Mouse (Mus musculus): ENCODE measurements around the gene Kdm8. TPM values are rescaled to one million over a fixed set of nuclear protein-coding genes. Genes with fewer than 3 reads are reported as not detected.

Gene Kdm8
- polyA plus RNA-seq (2014; fragmentation: Nextera tagmentation; extraction: Ambion mirVana) = 14.9 and 15.7 TPM in 2 replicates

DNA sequence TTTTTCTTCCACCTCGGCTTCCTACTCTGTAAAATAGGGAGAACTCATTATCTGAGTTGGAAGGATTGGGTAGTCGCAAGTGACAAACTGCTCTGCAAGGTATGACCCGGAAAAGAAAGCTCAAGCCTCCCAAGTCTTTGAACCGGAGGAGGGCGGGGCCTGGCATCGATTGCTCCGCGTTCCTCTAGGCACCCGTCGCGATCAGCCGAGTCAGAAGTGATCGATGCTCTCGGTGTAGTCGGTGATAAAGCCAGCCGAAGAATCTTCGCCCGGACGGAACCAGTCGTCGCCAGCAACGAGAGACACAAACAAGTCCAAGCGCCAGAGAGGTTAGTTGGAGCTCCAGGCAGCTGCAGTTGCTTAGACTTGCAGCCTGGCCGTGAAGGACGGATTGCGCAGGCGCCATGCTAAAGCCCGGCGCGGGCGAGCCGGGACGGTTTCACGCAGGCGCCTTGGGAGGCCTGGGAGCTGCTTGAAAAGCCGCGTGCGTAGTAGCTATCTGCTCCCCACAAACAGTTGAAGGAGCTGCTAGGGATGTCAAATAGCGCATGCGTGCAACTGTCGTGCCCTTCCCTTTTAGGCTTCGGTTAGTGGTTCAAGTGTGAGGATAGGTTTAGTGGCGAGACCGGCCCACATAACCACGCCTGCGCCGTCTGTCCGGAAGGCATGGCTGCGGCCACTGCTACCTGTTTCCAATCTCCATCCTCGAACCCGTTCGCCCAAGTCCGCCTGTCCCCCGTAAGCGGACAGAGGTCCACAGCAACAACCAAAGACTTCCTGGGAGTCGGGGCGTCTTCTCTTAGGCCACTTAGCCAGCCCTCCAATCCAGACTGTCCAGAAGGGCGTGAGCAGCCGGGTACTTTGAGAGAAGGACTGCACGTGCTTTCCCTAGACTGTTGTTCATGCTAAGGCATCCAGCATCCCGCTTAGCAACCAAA, at the start of gene Kdm8:
Kdm8 (plus strand) TSS at position 213 of the 938 bp plus-strand sequence.
- DNase-seq = peak; percentile 98
- Histone ChIP-seq H3K4me3 (ENCODE audit: low read depth, low read length) (peak within 1 kb of the TSS; percentile 62), H3K36me3 (ENCODE audit: insufficient read depth) (no peaks in the 10 kb centered on the region), H3K27me3 (ENCODE audit: insufficient read depth, low read length) (no peaks in the 10 kb centered on the region), H3K4me1 (ENCODE audit: insufficient read depth) (peaks cover 14% of the 10 kb centered on the region), H3K4me2 (peak within 1 kb of the TSS; percentile 73), H3K27ac (ENCODE audit: low read depth) (peak within 1 kb of the TSS; percentile 98), H3K9ac (peak within 1 kb of the TSS; percentile 76), H3K9me3 (ENCODE audit: low read depth, low read length) (no peaks in the 10 kb centered on the region)
- TF ChIP-seq CTCF (IDR thresholded peaks at IDR 0.05; ENCODE audit: low read depth) = no peak
- 2% methylated on average over 61 of the region's 61 CpGs for WGBS
- peak; percentile 93 for ATAC-seq (ENCODE audit: insufficient read depth)

- no peak for ATAC-seq (ENCODE audit: insufficient read depth)
- H3K9ac ChIP-seq = no peak overlapping the region
Observed at GRCm38 (mm10) chr7:125398116-125398515, 46.4 kb upstream of the Kdm8 start.

DNA sequence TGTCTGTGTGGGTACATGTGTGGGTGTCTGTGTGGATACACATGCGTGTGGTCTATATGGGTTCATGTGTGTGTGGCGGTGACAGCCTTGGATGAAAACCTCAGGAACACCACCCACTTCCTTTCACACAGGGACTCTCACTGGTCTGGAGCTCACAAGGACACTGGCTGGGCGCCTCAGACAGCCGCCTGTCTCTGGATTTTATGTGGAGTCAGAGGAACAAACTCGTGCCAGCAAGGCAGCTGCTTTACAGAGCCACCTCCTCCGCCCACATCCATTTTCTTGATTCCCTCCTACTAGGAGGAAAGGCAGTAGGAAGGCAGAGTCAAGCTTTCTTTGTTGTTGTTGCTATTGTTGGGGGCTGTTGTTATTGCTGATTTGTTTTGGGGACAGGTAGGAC, 45.8 kb upstream of the Kdm8 start:
- ATAC-seq (ENCODE audit: insufficient read depth) (peak; percentile 29; the same call in 1 of the 2 replicates), DNase-seq (peak; percentile 71)
- TF ChIP-seq CTCF (IDR thresholded peaks at IDR 0.05; ENCODE audit: low read depth) = no peak
- WGBS = 49% methylated on average over 6 of the region's 6 CpGs
- H3K27me3 ChIP-seq (ENCODE audit: insufficient read depth, low read length) = no peaks in the 10 kb centered on the region; the same call in 1 of the 2 replicates
- H3K4me2 ChIP-seq = no peak overlapping the region
- peaks cover 2% of the 10 kb centered on the region; the same call in 1 of the 2 replicates for H3K4me1 ChIP-seq (ENCODE audit: insufficient read depth)
- H3K4me3 ChIP-seq (ENCODE audit: low read depth, low read length) = no peak overlapping the region
- H3K36me3 ChIP-seq (ENCODE audit: insufficient read depth) = no peaks in the 10 kb centered on the region
- no peaks in the 10 kb centered on the region for H3K9me3 ChIP-seq (ENCODE audit: low read depth, low read length)
- H3K9ac ChIP-seq = no peak overlapping the region
- no peak overlapping the region for H3K27ac ChIP-seq (ENCODE audit: low read depth)

More at GRCm38 (mm10) chr7:125398116-125398515, 46.4 kb upstream of the Kdm8 start:
- Histone ChIP-seq H3K4me2 (no peak overlapping the region), H3K4me3 (ENCODE audit: low read depth, low read length) (no peak overlapping the region), H3K36me3 (ENCODE audit: insufficient read depth) (no peaks in the 10 kb centered on the region), H3K4me1 (ENCODE audit: insufficient read depth) (peaks cover 2% of the 10 kb centered on the region; the same call in 1 of the 2 replicates), H3K27ac (ENCODE audit: low read depth) (no peak overlapping the region), H3K27me3 (ENCODE audit: insufficient read depth, low read length) (no peaks in the 10 kb centered on the region; the same call in 1 of the 2 replicates), H3K9me3 (ENCODE audit: low read depth, low read length) (no peaks in the 10 kb centered on the region)
- WGBS = 57% methylated on average over 8 of the region's 8 CpGs
- TF ChIP-seq CTCF (IDR thresholded peaks at IDR 0.05; ENCODE audit: low read depth) = no peak
- DNase-seq = peak; percentile 86

- Histone ChIP-seq H3K4me3 (ENCODE audit: low read depth, low read length) (no peak overlapping the region), H3K9me3 (ENCODE audit: low read depth, low read length) (no peaks in the 10 kb centered on the region), H3K9ac (no peak overlapping the region), H3K27ac (ENCODE audit: low read depth) (no peak overlapping the region), H3K36me3 (ENCODE audit: insufficient read depth) (no peaks in the 10 kb centered on the region), H3K4me1 (ENCODE audit: insufficient read depth) (no peaks in the 10 kb centered on the region), H3K27me3 (ENCODE audit: insufficient read depth, low read length) (no peaks in the 10 kb centered on the region), H3K4me2 (no peak overlapping the region)
- ATAC-seq (ENCODE audit: insufficient read depth) = no peak
- DNase-seq = peak; percentile 40
- peak; percentile 55 for TF ChIP-seq CTCF (IDR thresholded peaks at IDR 0.05; ENCODE audit: low read depth)
- WGBS = 60% methylated on average over 6 of the region's 6 CpGs
Observed at GRCm38 (mm10) chr7:125407136-125407535, 37.3 kb upstream of the Kdm8 start.

DNA sequence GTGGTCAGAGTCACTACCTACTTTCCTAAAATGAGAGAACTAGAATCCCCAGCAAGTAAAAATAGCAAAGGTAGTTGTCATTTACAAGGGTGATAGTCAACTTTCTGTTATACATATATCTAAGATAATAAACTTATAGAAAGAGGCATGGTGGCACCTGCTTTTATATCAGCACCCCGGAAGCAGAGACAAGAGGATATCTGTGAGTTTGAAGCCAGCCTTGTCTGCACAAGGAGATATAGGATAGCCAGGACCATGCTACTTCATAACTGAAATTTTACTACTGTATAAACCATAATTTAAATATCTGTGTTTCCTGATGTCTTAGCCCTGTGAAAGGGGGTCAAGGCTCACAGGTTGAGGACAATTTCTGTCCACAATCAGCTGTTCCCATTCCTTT, 29.4 kb upstream of the Kdm8 start:
- no peak overlapping the region for H3K9ac ChIP-seq
- no peak for ATAC-seq (ENCODE audit: insufficient read depth)
- 84% methylated on average over 1 of the region's 1 CpGs for WGBS
- no peaks in the 10 kb centered on the region for H3K27me3 ChIP-seq (ENCODE audit: insufficient read depth, low read length)
- H3K4me2 ChIP-seq = no peak overlapping the region
- no peaks in the 10 kb centered on the region for H3K4me1 ChIP-seq (ENCODE audit: insufficient read depth)
- H3K9me3 ChIP-seq (ENCODE audit: low read depth, low read length) = no peaks in the 10 kb centered on the region
- DNase-seq = no peak
- no peak overlapping the region for H3K4me3 ChIP-seq (ENCODE audit: low read depth, low read length)
- no peak for TF ChIP-seq CTCF (IDR thresholded peaks at IDR 0.05; ENCODE audit: low read depth)
- no peak overlapping the region for H3K27ac ChIP-seq (ENCODE audit: low read depth)
- no peaks in the 10 kb centered on the region for H3K36me3 ChIP-seq (ENCODE audit: insufficient read depth)

DNA sequence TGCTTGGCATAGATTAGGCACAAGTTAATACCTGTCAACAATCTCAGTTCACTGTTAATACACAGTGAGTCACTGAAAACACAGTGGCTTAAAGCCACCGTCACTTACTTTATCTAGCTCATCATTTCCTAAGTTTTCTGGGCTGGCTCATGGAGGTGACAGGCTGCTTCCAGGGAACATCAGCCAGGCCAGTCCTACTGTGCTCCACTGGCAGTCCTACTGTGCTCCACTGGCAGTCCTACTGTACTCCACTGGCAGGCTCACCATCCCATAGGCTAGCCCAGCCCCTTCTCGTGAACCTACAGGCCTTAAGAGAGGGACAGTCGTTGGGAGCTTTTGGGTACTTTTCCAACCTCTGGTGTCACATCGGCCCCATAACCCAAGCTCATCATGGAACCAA, 28.7 kb upstream of the Kdm8 start:
- Histone ChIP-seq H3K4me3 (ENCODE audit: low read depth, low read length) (no peak overlapping the region), H3K27ac (ENCODE audit: low read depth) (no peak overlapping the region), H3K4me1 (ENCODE audit: insufficient read depth) (no peaks in the 10 kb centered on the region), H3K36me3 (ENCODE audit: insufficient read depth) (no peaks in the 10 kb centered on the region), H3K4me2 (no peak overlapping the region), H3K9ac (no peak overlapping the region), H3K27me3 (ENCODE audit: insufficient read depth, low read length) (no peaks in the 10 kb centered on the region), H3K9me3 (ENCODE audit: low read depth, low read length) (no peaks in the 10 kb centered on the region)
- ATAC-seq (ENCODE audit: insufficient read depth) (no peak), DNase-seq (no peak)
- TF ChIP-seq CTCF (IDR thresholded peaks at IDR 0.05; ENCODE audit: low read depth) = no peak
- 86% methylated on average over 4 of the region's 4 CpGs for WGBS

DNA sequence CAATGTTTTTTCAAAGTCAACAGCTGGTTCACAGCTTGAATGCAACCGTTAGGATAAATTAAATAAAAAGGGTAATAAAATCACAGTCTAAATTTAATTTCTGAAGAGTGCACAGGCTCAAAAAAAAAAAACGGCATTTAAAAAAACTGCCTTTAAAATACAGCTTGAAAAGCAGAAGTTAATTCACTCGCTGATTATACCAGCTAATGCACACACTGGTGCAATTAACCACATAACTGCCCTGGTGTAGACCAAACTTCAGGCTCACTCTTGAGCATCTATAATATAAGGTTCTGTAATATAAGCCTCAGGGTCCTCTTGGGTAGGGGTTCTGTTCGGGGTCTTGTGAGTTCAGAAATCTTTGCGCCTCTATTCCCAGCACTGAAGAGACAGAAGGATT, 27.7 kb upstream of the Kdm8 start:
- no peak for TF ChIP-seq CTCF (IDR thresholded peaks at IDR 0.05; ENCODE audit: low read depth)
- Histone ChIP-seq H3K27me3 (ENCODE audit: insufficient read depth, low read length) (no peaks in the 10 kb centered on the region), H3K4me2 (no peak overlapping the region), H3K27ac (ENCODE audit: low read depth) (no peak overlapping the region), H3K9me3 (ENCODE audit: low read depth, low read length) (no peaks in the 10 kb centered on the region), H3K9ac (no peak overlapping the region), H3K36me3 (ENCODE audit: insufficient read depth) (no peaks in the 10 kb centered on the region), H3K4me3 (ENCODE audit: low read depth, low read length) (no peak overlapping the region), H3K4me1 (ENCODE audit: insufficient read depth) (no peaks in the 10 kb centered on the region)
- 79% methylated on average over 5 of the region's 5 CpGs for WGBS
- ATAC-seq (ENCODE audit: insufficient read depth) (no peak), DNase-seq (no peak)
